Mouse (Mus musculus) G1E-ER4 (cell line): ENCODE results near the gene Spock3. TPM values are rescaled to one million over a fixed set of nuclear protein-coding genes. Genes with fewer than 3 reads are reported as not detected.

Experiments used
- GATA1 ChIP-seq: IDR thresholded peaks from one replicate; pipeline ENCODE4 v1.8.0; 2012; ENCODE audit warnings: low read length, inconsistent platforms
- polyA plus RNA-seq: library from polyadenylated mRNA; stranded (reverse); fragments of >175 nt; gene quantifications from 2 replicates; pipeline ENCODE4 v1.2.3, GENCODE M21; 2012

The Spock3 gene
- polyA plus RNA-seq, 1 experiment = not detected

- no peak for TF ChIP-seq GATA1
These were observed 417.8 kb downstream of the Spock3 start for GRCm38 (mm10) chr8:63368580-63368979.

- TF ChIP-seq GATA1 = no peak
These were observed 446.9 kb downstream of the Spock3 start for GRCm38 (mm10) chr8:63397659-63398058.
